Mouse (Mus musculus) embryonic fibroblast, embryonic 13.5 days (primary cell): ENCODE data around the gene Dnajc22.

Source experiments
- CTCF ChIP-seq: IDR thresholded peaks from 2 replicates; pipeline ENCODE4 v1.5.1; 2011; ENCODE audit warnings: mild to moderate bottlenecking, control low read depth, low read length, moderate library complexity, borderline replicate concordance; ENCODE audit not compliant: insufficient read depth
- POLR2A ChIP-seq: IDR thresholded peaks from 2 replicates; pipeline ENCODE4 v1.6.1; 2011; ENCODE audit warnings: low read depth, mild to moderate bottlenecking, control low read depth, low read length, moderate library complexity

DNA sequence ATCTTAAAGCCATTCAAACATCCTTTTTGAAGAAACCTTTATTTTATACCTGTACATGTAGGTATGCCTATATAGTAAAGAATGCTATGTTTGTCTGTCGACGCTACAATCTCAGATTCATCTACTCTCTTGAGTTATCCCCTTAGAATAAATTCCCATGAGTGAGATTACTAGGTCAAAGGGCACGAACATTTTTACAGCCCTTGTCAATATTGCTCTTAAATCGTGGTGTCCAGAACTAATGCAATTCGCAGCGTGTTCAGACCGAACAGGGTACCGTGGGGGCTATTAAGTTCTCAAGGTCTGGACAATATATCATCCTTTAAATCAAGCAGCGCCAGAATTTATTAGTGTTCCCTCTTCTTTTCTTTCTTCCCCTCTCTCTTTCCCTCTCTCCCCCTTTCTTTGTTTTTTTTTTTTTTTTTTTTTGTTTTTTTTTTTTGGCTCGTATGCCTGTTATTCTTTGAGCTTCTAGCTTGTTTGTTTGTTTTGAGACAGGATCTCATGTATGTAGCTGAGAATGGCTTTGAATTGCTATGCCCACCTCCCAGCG lies 19.9 kb downstream of the Dnajc22 start:
- TF ChIP-seq CTCF (no peak), POLR2A (no peak)
